Mouse (Mus musculus): ENCODE measurements around the gene Sfi1.
"Not testable (repeated sequence)": the region's sequence is repeated elsewhere in the genome, so short reads cannot be mapped to it uniquely, and the experiment has no call there.

DNA sequence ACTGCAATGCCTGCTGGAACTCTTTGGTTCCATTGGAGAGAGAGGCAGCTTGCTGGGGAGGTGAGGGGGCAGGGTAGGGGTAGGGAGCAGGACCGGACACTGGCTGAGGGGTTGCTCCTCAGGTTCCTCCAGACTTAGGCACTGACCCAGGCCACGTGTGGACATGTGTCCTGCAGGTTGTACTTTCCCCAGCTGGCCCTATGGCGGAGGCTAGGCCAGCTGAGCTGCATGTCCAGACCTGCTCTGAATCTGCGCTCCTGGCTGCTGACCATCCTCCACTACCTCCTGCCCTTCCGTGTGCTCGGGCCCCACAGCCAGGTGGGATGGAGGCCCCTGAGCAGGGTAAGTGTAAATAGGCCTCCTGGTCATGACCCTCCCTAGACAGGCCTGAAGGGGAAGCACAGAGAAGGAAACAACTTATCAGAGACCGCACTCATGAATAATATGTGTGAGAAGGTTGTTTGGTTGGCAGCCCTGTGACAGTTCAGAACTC lies 65.9 kb downstream of the Sfi1 start:
- not testable (repeated sequence) for TF ChIP-seq CTCF (conservative IDR thresholded peaks at IDR 0.05; ENCODE audit: low read length); POU5F1 (IDR thresholded peaks at IDR 0.05; ENCODE audit: borderline replicate concordance, low read length)
